8 mouse cellular contexts compared by ENCODE assay signal in the genomic region with DNA sequence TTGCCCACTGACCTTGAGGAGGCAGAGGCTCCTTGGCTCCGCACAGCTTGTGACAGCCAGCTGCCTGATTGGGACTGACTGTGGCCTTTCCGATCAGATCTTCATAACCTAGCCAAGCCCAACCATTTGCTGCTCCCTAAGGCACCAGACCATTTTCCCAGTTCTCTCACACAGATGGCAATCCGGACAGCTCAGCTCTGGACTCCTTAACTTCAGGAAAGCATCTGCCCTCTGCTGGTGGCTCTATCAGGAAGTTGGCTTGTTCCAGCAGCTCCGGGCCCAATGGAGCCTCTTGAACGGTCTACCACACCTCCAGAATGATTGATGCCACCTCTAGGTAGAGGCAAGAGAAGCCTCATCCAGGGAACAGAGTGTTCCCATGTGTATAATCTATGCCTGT. TPM values are rescaled to one million over a fixed set of nuclear protein-coding genes. Genes with fewer than 3 reads are reported as not detected.
DNase-seq lines count a peak whose midpoint lies in the region; ATAC-seq and TF ChIP-seq lines count a peak whose summit lies in the region.

No protein-coding gene starts in this region.

- H3K36me3 ChIP-seq in intestine, embryonic 16.5 days (ENCODE audit: control insufficient read depth, insufficient read depth, low read length), result no peaks in the 10 kb centered on the region
- no peaks in the 10 kb centered on the region for H3K36me3 ChIP-seq in midbrain, postnatal 0 days (ENCODE audit: insufficient read depth, low read length)

- no peak overlapping the region for H3K27ac ChIP-seq in intestine, embryonic 16.5 days (ENCODE audit: low read length)
- H3K27ac ChIP-seq in midbrain, postnatal 0 days (ENCODE audit: low read depth, low read length), result no peak overlapping the region

- intact Hi-C loops in left cerebral cortex, postnatal 14 days (cut with DNase I), result loop anchor here (5.0 kb wide), 1 partner anchor 257 kb away; no protein-coding TSS in a partner anchor

- no peaks in the 10 kb centered on the region for H3K9me3 ChIP-seq in intestine, embryonic 16.5 days (ENCODE audit: control insufficient read depth, low read length)
- H3K9me3 ChIP-seq in midbrain, postnatal 0 days (ENCODE audit: low read length), result no peaks in the 10 kb centered on the region

- H3K4me3 ChIP-seq in intestine, embryonic 16.5 days (ENCODE audit: low read length), result no peak overlapping the region
- H3K4me3 ChIP-seq in midbrain, postnatal 0 days (ENCODE audit: low read depth, low read length), result no peak overlapping the region

- peak; percentile 45 for ATAC-seq in intestine, embryonic 16.5 days
- ATAC-seq in midbrain, postnatal 0 days (ENCODE audit: low FRiP score), result peak; percentile 16; the same call in 1 of the 2 replicates

- no peaks in the 10 kb centered on the region for H3K27me3 ChIP-seq in intestine, embryonic 16.5 days (replicated peaks; ENCODE audit: control insufficient read depth, insufficient read depth, low read length)
- no peaks in the 10 kb centered on the region for H3K27me3 ChIP-seq in midbrain, postnatal 0 days (ENCODE audit: insufficient read depth, low read length)

- WGBS in intestine, embryonic 16.5 days, result 25% methylated on average over 5 of the region's 5 CpGs
- WGBS in midbrain, postnatal 0 days, result 34% methylated on average over 5 of the region's 5 CpGs

- peaks cover 6% of the 10 kb centered on the region; the same call in 1 of the 2 replicates for H3K4me1 ChIP-seq in intestine, embryonic 16.5 days (ENCODE audit: control insufficient read depth, insufficient read depth, low read length)
- no peaks in the 10 kb centered on the region; the same call in 1 of the 2 replicates for H3K4me1 ChIP-seq in midbrain, postnatal 0 days (ENCODE audit: insufficient read depth, low read length)

- no peak overlapping the region for H3K9ac ChIP-seq in intestine, embryonic 16.5 days (ENCODE audit: low read depth, low read length)
- H3K9ac ChIP-seq in midbrain, postnatal 0 days (replicated peaks; ENCODE audit: low read length, poor library complexity, severe bottlenecking), result no peak overlapping the region

- DNase-seq in adrenal gland, adult 2 months, result peak; percentile 65
- DNase-seq in adrenal gland, adult 8-10 months, result no peak
- peak; percentile 34 for DNase-seq in cerebellum, adult 8-10 months
- peak; percentile 72 for DNase-seq in gastrocnemius, postnatal 10 days
- peak; percentile 66 to 75 for DNase-seq in left cerebral cortex, postnatal 14 days (ENCODE audit: low spot score in 2 of 2)
- DNase-seq in midbrain, postnatal 0 days (ENCODE audit: low spot score), result peak; percentile 92
- peak; percentile 49 for DNase-seq in testis, postnatal 14 days (ENCODE audit: low spot score)

- TF ChIP-seq CTCF in midbrain, postnatal 0 days (IDR thresholded peaks at IDR 0.05), result peak; percentile 85

- H3K4me2 ChIP-seq in intestine, embryonic 16.5 days (ENCODE audit: low read depth, low read length), result no peak overlapping the region
- no peak overlapping the region for H3K4me2 ChIP-seq in midbrain, postnatal 0 days (ENCODE audit: low read depth, low read length, poor library complexity, severe bottlenecking)

RNA-seq across cellular contexts. Expression of a gene that starts 21.6 kb away (rescaled TPM):
- total RNA-seq in adrenal gland, adult 2 months (2021), result 10 to 100 TPM; 28.0 to 28.6 TPM
- 25.2 and 25.8 TPM in 2 replicates for polyA plus RNA-seq in adrenal gland, adult 2 months (2012; rRNA removed)
- 10 to 100 TPM; 30.6 to 33.5 (median 31.2) TPM for total RNA-seq in adrenal gland, adult 8-10 months (2022)
- total RNA-seq in gastrocnemius, postnatal 10 days (2021), result 10 to 100 TPM; 10.3 to 15.7 TPM
- polyA plus RNA-seq in intestine, embryonic 16.5 days (2015; fragmentation: Nextera tagmentation; extraction: Ambion mirVana), result 22.9 and 25.6 TPM in 2 replicates
- 10 to 100 TPM; 16.0 to 16.1 TPM for total RNA-seq in left cerebral cortex, postnatal 14 days (2021)
- total RNA-seq in midbrain, postnatal 0 days (2014; rRNA removed), result 26.7 and 28.1 TPM in 2 replicates
- polyA plus RNA-seq in midbrain, postnatal 0 days (2015; fragmentation: Nextera tagmentation; extraction: Ambion mirVana), result 18.3 and 19.5 TPM in 2 replicates
